In the genomic region with DNA sequence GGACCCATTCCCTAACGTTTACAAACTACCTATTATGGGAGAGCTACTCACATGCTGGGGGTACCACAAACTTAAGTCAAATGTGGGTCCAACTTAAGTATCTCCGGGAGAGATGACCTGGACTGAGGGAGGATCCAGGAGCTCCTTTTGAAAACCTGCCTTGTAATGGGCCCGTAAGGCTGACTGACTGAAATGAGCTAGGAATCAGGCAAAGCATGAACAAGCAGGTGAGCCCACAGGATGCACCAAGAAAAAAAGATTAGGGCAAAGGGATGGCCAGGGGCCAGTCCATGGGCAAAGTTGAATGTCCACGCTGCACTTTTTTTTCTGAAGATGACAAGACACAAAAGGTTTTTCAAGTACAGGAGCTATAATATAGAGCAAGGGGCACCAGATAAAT, we compare ENCODE assay signal across 2 mouse cellular contexts.
TF ChIP-seq lines count a peak whose summit lies in the region.

No protein-coding gene starts in this region.

TF ChIP-seq in CH12.LX, 34 proteins besides CTCF, POLR2A, EP300 and RAD21:
- TF ChIP-seq ZMIZ1 (IDR thresholded peaks at IDR 0.05; ENCODE audit: low read depth, low read length) (no peak), JUN (IDR thresholded peaks at IDR 0.05; ENCODE audit: insufficient read depth, low read depth, low read length) (no peak), MAZ (IDR thresholded peaks at IDR 0.05; ENCODE audit: low read depth, low read length) (0 out of 2 replicates have a peak, but pooled peaks have one; percentile 10), CHD1 (IDR thresholded peaks at IDR 0.05; ENCODE audit: low read depth, low read length) (no peak)

TF ChIP-seq in MEL, 35 proteins besides CTCF, POLR2A, EP300 and RAD21:
- TF ChIP-seq HCFC1 (IDR thresholded peaks at IDR 0.05; ENCODE audit: low read depth, low read length) = no peak
- peak; percentile 11 for TF ChIP-seq MXI1 (IDR thresholded peaks at IDR 0.05; ENCODE audit: low read depth, low read length)
- no peak for TF ChIP-seq TCF12 (IDR thresholded peaks at IDR 0.05; ENCODE audit: low read depth, low read length)
